Mouse (Mus musculus) erythroblast, embryonic 14.5 days (primary cell): ENCODE results near the gene H3f3b. TPM values are rescaled to one million over a fixed set of nuclear protein-coding genes. Genes with fewer than 3 reads are reported as not detected.

Experiments
- H3K27me3 ChIP-seq: 2 replicates; pipeline ENCODE4 v1.6.1; 2012; ENCODE audit warnings: inconsistent platforms; ENCODE audit not compliant: control insufficient read depth
- H3K36me3 ChIP-seq: 2 replicates; pipeline ENCODE4 v1.6.1; 2012; ENCODE audit warnings: mild to moderate bottlenecking, inconsistent platforms; ENCODE audit not compliant: control insufficient read depth
- H3K4me1 ChIP-seq: 2 replicates; pipeline ENCODE4 v1.6.1; 2012; ENCODE audit warnings: inconsistent platforms; ENCODE audit not compliant: control insufficient read depth
- H3K4me3 ChIP-seq: replicated peaks from 2 replicates; pipeline ENCODE3; 2012; ENCODE audit warnings: moderate library complexity, mild to moderate bottlenecking, inconsistent platforms
- H3K9me3 ChIP-seq: 2 replicates; pipeline ENCODE4 v1.6.1; 2012; ENCODE audit warnings: low read length, inconsistent platforms, mixed read lengths; ENCODE audit not compliant: control insufficient read depth
- GATA1 ChIP-seq: IDR thresholded peaks from 2 replicates; pipeline ENCODE4 v1.6.1; 2012; ENCODE audit warnings: low read length, inconsistent platforms, mixed read lengths
- TAL1 ChIP-seq: IDR thresholded peaks from 3 replicates; pipeline ENCODE4 v1.6.1; 2012; ENCODE audit warnings: low read length, inconsistent platforms, mixed read lengths
- polyA plus RNA-seq: library from polyadenylated mRNA; stranded (reverse); fragments of >175 nt; gene quantifications from 2 replicates; pipeline ENCODE4 v1.2.3, GENCODE M21; 2012

The H3f3b gene
- polyA plus RNA-seq, 1 experiment = 117 TPM

GRCm38 (mm10) chr11:116014821-116015220, 12.9 kb downstream of the H3f3b start:
- H3K36me3 ChIP-seq = peaks cover 3% of the 10 kb centered on the region
- H3K9me3 ChIP-seq = no peaks in the 10 kb centered on the region
- H3K27me3 ChIP-seq = peaks cover 37% of the 10 kb centered on the region
- TF ChIP-seq TAL1 = no peak
- TF ChIP-seq GATA1 = no peak
- H3K4me3 ChIP-seq = no peak overlapping the region
- H3K4me1 ChIP-seq = peaks cover 25% of the 10 kb centered on the region

- Histone ChIP-seq H3K27me3 (peaks cover 37% of the 10 kb centered on the region), H3K9me3 (no peaks in the 10 kb centered on the region), H3K36me3 (peaks cover 23% of the 10 kb centered on the region), H3K4me1 (peaks cover 21% of the 10 kb centered on the region), H3K4me3 (peak within 1 kb of the TSS; percentile 67)
- TF ChIP-seq GATA1 (no peak), TAL1 (no peak)
Measured at GRCm38 (mm10) chr11:116012262-116012947, 15.4 kb downstream of the H3f3b start, which contains the start of gene Galk1. Gene Galk1 (minus strand): TSS chr11:116012719.

- H3K9me3 ChIP-seq = no peaks in the 10 kb centered on the region
- H3K36me3 ChIP-seq = peaks cover 26% of the 10 kb centered on the region
- TF ChIP-seq TAL1 (no peak), GATA1 (no peak)
- peaks cover 37% of the 10 kb centered on the region for H3K27me3 ChIP-seq
- peaks cover 24% of the 10 kb centered on the region for H3K4me1 ChIP-seq
- peak overlapping the region; percentile 67 for H3K4me3 ChIP-seq
Measured at GRCm38 (mm10) chr11:116011529-116012261, 16.1 kb downstream of the H3f3b start.

GRCm38 (mm10) chr11:116010948-116011347, 16.8 kb downstream of the H3f3b start:
- Histone ChIP-seq H3K36me3 (peaks cover 26% of the 10 kb centered on the region), H3K27me3 (peaks cover 33% of the 10 kb centered on the region), H3K4me3 (no peak overlapping the region), H3K9me3 (no peaks in the 10 kb centered on the region), H3K4me1 (peaks cover 30% of the 10 kb centered on the region)
- no peak for TF ChIP-seq TAL1
- no peak for TF ChIP-seq GATA1

- peaks cover 33% of the 10 kb centered on the region for H3K27me3 ChIP-seq
- H3K4me3 ChIP-seq = no peak overlapping the region
- H3K9me3 ChIP-seq = no peaks in the 10 kb centered on the region
- TF ChIP-seq TAL1 (no peak), GATA1 (no peak)
- peaks cover 26% of the 10 kb centered on the region for H3K36me3 ChIP-seq
- H3K4me1 ChIP-seq = peaks cover 36% of the 10 kb centered on the region
Measured at GRCm38 (mm10) chr11:116010146-116010545, 17.6 kb downstream of the H3f3b start.

GRCm38 (mm10) chr11:116009661-116010060, 18.1 kb downstream of the H3f3b start:
- H3K36me3 ChIP-seq = peaks cover 26% of the 10 kb centered on the region
- H3K4me1 ChIP-seq = peaks cover 39% of the 10 kb centered on the region

GRCm38 (mm10) chr11:116008832-116009375, 18.9 kb downstream of the H3f3b start:
- TF ChIP-seq GATA1 (no peak), TAL1 (no peak)
- Histone ChIP-seq H3K4me1 (peaks cover 46% of the 10 kb centered on the region), H3K9me3 (no peaks in the 10 kb centered on the region), H3K4me3 (no peak overlapping the region), H3K27me3 (peaks cover 23% of the 10 kb centered on the region), H3K36me3 (peaks cover 26% of the 10 kb centered on the region)

More at GRCm38 (mm10) chr11:116009661-116010060, 18.1 kb downstream of the H3f3b start:
- TF ChIP-seq GATA1 (no peak), TAL1 (no peak)
- Histone ChIP-seq H3K9me3 (no peaks in the 10 kb centered on the region), H3K27me3 (peaks cover 31% of the 10 kb centered on the region), H3K4me3 (no peak overlapping the region)

- Histone ChIP-seq H3K27me3 (peaks cover 21% of the 10 kb centered on the region), H3K4me3 (no peak overlapping the region), H3K4me1 (peaks cover 46% of the 10 kb centered on the region), H3K9me3 (no peaks in the 10 kb centered on the region), H3K36me3 (peaks cover 26% of the 10 kb centered on the region)
- TF ChIP-seq TAL1 (no peak), GATA1 (no peak)
Measured at GRCm38 (mm10) chr11:116008411-116008810, 19.4 kb downstream of the H3f3b start.
